Mouse (Mus musculus): ENCODE data around the gene Rbms3. TPM values are rescaled to one million over a fixed set of nuclear protein-coding genes. Genes with fewer than 3 reads are reported as not detected.

The Rbms3 gene
- polyA plus RNA-seq, 1 experiment from 2014 or later: 13.1 TPM

DNA sequence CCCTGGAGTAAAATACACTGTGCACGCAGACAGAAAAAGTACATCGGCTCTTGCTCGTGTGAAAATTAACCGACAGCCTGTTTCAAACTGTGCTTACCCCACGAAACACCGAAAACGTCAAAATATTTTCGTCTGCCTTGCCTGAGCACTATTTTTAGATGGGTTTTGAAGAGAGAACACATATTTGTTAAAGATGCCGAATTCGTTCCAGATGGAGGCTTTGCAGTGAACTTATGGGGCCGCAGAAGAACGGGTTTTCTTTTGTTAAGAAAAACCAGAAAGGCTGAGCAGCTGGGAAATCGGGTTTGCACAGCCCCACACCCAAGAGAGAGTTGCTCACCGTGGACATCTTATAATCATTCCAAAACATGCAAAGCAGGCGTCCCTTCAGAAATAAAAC, 437.6 kb downstream of the Rbms3 start:
- Histone ChIP-seq H3K27ac (no peak overlapping the region), H3K9ac (no peak overlapping the region), H3K36me3 (ENCODE audit: poor library complexity, severe bottlenecking) (no peaks in the 10 kb centered on the region), H3K4me1 (peaks cover 8% of the 10 kb centered on the region; the same call in 1 of the 2 replicates), H3K27me3 (no peaks in the 10 kb centered on the region), H3K4me3 (no peak overlapping the region), H3K4me2 (no peak overlapping the region), H3K9me3 (replicated peaks) (no peaks in the 10 kb centered on the region; the same call in 1 of the 2 replicates)
- ATAC-seq: no peak; the same call in 1 of the 2 replicates
- 67% methylated on average over 15 of the region's 15 CpGs for WGBS

DNA sequence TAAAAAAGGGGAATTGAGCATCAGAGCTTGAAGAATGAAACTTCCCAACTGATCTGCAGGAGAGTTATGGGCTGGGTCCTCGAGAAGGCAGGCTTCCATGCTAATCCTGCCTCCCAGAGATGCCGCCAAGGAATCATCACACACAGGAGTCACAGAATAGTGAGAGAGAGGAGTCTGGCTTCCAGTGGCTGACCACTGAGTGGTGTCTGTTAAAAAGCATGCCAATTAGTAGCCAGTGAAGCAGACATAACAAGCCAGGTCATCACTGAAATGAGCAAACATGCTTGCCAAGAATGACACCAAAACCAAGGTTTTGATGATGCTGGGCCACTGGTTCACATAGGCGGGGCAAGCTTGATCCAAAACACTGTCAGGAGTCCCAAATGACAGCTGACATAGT, 441.3 kb downstream of the Rbms3 start:
- no peak overlapping the region for H3K4me2 ChIP-seq
- no peaks in the 10 kb centered on the region for H3K36me3 ChIP-seq (ENCODE audit: poor library complexity, severe bottlenecking)
- no peaks in the 10 kb centered on the region; the same call in 1 of the 2 replicates for H3K9me3 ChIP-seq (replicated peaks)
- peaks cover 8% of the 10 kb centered on the region; the same call in 1 of the 2 replicates for H3K4me1 ChIP-seq
- whole genome bisulfite sequencing: 61% methylated on average over 3 of the region's 3 CpGs
- H3K9ac ChIP-seq: no peak overlapping the region
- ATAC-seq: no peak
- H3K27ac ChIP-seq: no peak overlapping the region
- no peak overlapping the region for H3K4me3 ChIP-seq
- no peaks in the 10 kb centered on the region for H3K27me3 ChIP-seq

DNA sequence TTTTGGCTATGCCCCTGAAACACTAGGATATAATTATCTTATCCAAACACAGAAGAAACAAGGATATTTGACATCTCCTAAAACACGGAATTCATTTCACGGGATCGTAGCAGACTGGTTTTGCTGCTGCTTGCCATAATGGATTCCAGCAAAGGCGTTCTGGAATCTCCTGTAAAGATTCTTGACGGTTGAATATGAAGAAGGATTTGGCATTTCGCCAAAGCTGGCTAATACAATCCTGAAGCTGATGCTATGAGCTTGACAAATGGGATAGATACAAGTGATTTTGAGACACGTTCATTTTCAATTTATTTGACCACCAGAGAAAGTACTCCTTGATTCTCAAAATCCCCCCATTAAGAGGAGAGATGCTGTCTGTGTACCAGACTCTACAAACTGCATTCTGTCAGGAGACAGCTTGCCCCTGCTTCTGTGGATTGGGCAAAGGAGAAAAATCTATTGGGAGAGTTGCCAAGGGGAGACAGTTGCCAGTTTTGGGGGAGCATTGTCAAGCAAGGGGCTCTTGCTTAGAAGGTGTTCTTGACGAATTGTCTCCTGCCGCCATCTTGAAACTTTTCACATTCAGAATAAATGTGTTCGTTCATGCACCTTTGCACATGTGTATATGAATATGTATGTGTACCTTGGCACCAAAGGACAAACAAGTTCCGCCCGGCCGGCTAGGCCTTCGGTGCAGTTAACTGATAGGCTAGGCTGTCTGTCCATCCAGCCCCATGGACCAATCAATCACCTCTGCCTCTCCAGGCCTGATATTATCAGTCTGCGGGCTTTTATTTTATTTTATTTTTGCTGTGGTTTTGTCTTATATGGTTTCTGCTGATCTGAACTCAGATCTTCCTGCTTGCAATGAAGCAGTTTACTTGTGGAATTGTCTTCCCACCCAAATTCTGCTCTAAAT, 442.3 kb downstream of the Rbms3 start:
- H3K36me3 ChIP-seq (ENCODE audit: poor library complexity, severe bottlenecking): no peaks in the 10 kb centered on the region
- WGBS: 81% methylated on average over 15 of the region's 15 CpGs
- no peaks in the 10 kb centered on the region for H3K4me1 ChIP-seq
- no peak overlapping the region for H3K9ac ChIP-seq
- no peak for ATAC-seq
- H3K27ac ChIP-seq: no peak overlapping the region
- no peak overlapping the region for H3K4me3 ChIP-seq
- H3K9me3 ChIP-seq (replicated peaks): no peaks in the 10 kb centered on the region; the same call in 1 of the 2 replicates
- no peak overlapping the region for H3K4me2 ChIP-seq
- no peaks in the 10 kb centered on the region for H3K27me3 ChIP-seq

DNA sequence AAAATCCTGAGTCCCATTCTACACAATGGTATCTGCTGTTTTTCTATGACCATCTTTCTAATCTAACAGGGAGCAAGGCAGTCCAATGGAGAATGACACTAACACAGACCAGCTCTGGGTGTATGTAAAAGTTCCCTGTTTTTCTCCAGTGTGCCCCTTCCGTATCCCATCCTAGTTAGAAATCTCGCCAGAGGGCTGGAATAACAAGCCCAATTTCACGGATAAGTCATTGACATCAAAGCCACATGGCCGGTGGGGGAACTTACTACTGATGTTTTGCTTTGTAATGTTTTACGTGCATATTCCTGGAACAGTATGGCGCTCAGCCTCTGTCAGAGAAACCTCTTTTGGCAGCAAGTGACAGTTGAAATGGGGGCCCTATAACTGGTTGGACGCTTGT, 449.1 kb downstream of the Rbms3 start:
- Histone ChIP-seq H3K4me1 (peaks cover 6% of the 10 kb centered on the region), H3K4me2 (no peak overlapping the region), H3K9me3 (replicated peaks) (no peaks in the 10 kb centered on the region), H3K27ac (no peak overlapping the region), H3K4me3 (no peak overlapping the region), H3K36me3 (ENCODE audit: poor library complexity, severe bottlenecking) (no peaks in the 10 kb centered on the region), H3K9ac (no peak overlapping the region), H3K27me3 (no peaks in the 10 kb centered on the region)
- ATAC-seq: no peak
- 92% methylated on average over 7 of the region's 7 CpGs for WGBS

DNA sequence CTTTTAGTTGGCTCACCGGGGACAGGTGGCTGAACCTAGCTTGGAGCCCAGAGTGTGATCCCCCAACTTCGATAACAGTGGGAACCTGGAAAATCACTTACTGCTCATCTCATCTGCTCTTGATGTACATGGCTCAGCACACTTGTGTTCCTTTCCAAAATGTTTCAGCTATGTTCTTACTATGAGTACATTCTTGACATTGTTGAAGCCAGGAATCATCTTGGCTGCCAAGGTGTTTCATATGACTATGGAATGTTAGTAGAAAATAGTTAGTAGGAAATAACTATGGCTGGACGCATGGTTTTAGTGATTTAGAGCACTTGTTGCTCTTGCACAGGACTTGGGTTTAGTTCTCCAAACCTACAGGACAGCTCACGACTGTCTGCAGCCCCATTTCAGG, 451.3 kb downstream of the Rbms3 start:
- 91% methylated on average over 4 of the region's 4 CpGs for WGBS
- no peak for ATAC-seq
- H3K4me1 ChIP-seq: peaks cover 8% of the 10 kb centered on the region
- no peak overlapping the region for H3K4me2 ChIP-seq
- no peak overlapping the region for H3K9ac ChIP-seq
- no peak overlapping the region for H3K4me3 ChIP-seq
- no peaks in the 10 kb centered on the region for H3K27me3 ChIP-seq
- H3K9me3 ChIP-seq (replicated peaks): no peaks in the 10 kb centered on the region
- no peaks in the 10 kb centered on the region for H3K36me3 ChIP-seq (ENCODE audit: poor library complexity, severe bottlenecking)
- H3K27ac ChIP-seq: no peak overlapping the region

DNA sequence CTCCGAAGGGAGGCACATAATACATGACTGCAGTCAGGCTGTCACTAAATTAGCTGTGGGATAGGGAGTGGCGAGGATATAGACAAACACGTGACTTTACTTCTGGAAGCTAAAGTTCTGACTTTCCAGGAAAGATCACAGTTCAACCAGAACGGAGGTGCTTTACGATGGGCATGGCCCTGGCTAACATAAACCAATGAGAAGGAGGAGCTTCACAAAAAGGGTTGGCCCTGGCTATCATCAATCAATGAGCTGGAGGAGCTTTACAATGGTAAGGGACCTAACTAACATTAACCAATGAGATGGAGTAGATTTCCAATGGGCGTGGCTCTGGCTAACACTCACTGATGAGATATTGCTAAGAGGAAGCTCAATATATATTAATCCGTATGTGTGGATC, 457.2 kb downstream of the Rbms3 start:
- Histone ChIP-seq H3K4me1 (peaks cover 8% of the 10 kb centered on the region), H3K9me3 (replicated peaks) (no peaks in the 10 kb centered on the region), H3K27ac (no peak overlapping the region), H3K36me3 (ENCODE audit: poor library complexity, severe bottlenecking) (no peaks in the 10 kb centered on the region), H3K27me3 (no peaks in the 10 kb centered on the region), H3K4me2 (no peak overlapping the region), H3K9ac (no peak overlapping the region), H3K4me3 (no peak overlapping the region)
- WGBS: 92% methylated on average over 7 of the region's 7 CpGs
- ATAC-seq: no peak

DNA sequence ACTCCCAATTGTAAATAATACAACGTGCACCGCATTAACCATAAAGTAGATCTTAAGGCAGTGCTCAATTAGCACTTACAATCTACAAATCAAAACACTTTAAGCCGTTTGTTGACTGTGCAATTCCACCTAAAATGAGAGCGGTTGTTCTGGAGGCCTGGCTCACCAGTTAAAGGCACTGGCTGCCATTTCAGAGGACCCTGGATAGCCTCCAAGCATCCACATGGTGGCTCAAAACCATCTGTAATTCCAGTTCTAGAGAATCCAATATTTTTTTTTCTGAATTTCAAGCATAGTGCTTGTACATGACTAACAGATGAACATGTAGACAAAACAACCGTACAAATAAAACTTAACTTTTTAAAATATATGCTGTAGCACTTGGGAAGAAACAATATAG, 460.5 kb downstream of the Rbms3 start:
- Histone ChIP-seq H3K9me3 (replicated peaks) (no peaks in the 10 kb centered on the region), H3K27me3 (no peaks in the 10 kb centered on the region), H3K4me2 (no peak overlapping the region), H3K27ac (no peak overlapping the region), H3K4me1 (no peaks in the 10 kb centered on the region), H3K4me3 (no peak overlapping the region), H3K9ac (no peak overlapping the region), H3K36me3 (ENCODE audit: poor library complexity, severe bottlenecking) (no peaks in the 10 kb centered on the region)
- ATAC-seq: no peak
- 95% methylated on average over 5 of the region's 5 CpGs for WGBS

DNA sequence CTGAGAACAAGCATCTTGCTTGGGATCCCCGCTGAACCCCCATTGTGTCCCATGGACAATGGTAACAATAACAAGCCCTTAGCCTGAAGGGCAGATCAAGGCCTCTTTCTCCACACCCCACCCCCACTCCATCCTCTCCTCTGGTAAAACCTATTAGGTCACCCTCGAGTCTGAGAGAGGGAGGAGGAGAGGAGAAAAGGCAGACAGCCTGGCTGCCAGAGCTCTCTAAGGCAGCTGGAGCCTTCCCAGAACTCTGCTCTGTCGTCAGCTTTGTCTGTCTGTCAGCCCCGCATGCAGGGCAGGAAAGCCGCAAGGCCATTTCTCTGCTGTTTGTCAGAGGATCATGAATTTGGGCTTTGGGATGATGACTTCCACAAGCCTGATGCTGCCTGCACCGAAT, 466.6 kb downstream of the Rbms3 start:
- no peaks in the 10 kb centered on the region for H3K27me3 ChIP-seq
- H3K9me3 ChIP-seq (replicated peaks): no peaks in the 10 kb centered on the region
- H3K4me1 ChIP-seq: peaks cover 9% of the 10 kb centered on the region
- peak; percentile 71 for ATAC-seq
- no peak overlapping the region for H3K4me3 ChIP-seq
- H3K27ac ChIP-seq: no peak overlapping the region
- H3K9ac ChIP-seq: no peak overlapping the region
- H3K4me2 ChIP-seq: no peak overlapping the region
- 7% methylated on average over 6 of the region's 6 CpGs for WGBS
- no peaks in the 10 kb centered on the region for H3K36me3 ChIP-seq (ENCODE audit: poor library complexity, severe bottlenecking)

DNA sequence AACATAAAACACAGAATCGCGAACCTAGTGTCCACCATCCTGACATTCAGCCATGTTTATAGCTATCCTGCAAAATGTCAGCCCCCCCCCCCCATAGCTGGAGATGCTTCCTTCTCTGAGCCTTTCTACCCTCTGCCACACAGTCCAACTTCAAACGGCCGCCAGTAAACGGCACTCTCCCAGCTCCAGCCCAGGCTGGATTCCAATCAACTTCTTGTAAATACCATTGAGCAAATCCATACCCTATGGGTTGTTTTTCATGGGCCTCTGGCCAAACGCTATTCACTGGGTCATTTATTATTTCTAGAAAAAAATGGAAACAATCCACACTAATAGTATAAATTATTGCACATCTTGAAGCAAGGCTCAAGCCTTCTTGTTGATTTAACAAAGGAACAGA, 468.6 kb downstream of the Rbms3 start:
- WGBS: 73% methylated on average over 6 of the region's 6 CpGs
- no peaks in the 10 kb centered on the region for H3K9me3 ChIP-seq (replicated peaks)
- H3K4me2 ChIP-seq: no peak overlapping the region
- H3K27me3 ChIP-seq: no peaks in the 10 kb centered on the region
- ATAC-seq: no peak
- H3K9ac ChIP-seq: no peak overlapping the region
- H3K36me3 ChIP-seq (ENCODE audit: poor library complexity, severe bottlenecking): no peaks in the 10 kb centered on the region
- no peak overlapping the region for H3K4me3 ChIP-seq
- H3K27ac ChIP-seq: no peak overlapping the region
- peaks cover 9% of the 10 kb centered on the region for H3K4me1 ChIP-seq

DNA sequence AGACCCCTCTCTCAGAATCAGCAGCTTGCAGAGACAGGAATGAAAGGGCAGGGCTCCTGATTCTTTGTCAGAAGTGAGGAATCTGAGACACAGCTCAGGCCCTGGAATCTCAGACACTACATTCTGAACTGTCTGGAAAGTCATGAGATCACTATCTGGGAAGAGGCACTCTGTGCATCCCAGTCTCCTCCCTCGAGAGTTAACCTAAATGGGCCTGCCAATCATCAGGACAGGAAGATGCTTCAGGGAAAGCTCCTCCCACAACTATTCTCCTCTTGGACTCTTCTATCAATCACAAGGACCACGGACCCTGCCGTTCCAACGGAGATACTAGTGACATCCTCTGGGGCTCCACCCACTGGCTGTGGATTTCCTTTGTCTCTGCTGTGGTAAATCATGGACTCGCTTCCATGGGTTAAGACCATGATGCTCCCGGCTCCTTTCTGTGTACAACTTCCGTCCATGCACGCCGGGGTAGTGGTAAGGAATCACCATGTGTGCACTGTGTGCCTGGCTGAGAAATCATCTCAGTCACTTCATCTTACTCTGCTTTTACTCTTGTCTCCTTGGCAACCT, 473.3 kb downstream of the Rbms3 start:
- WGBS: 74% methylated on average over 9 of the region's 9 CpGs
- H3K4me2 ChIP-seq: no peak overlapping the region
- no peak overlapping the region for H3K27ac ChIP-seq
- no peaks in the 10 kb centered on the region for H3K27me3 ChIP-seq
- H3K36me3 ChIP-seq (ENCODE audit: poor library complexity, severe bottlenecking): no peaks in the 10 kb centered on the region
- 0 out of 2 replicates have a peak, but pooled peaks cover 5% of the 10 kb centered on the region for H3K4me1 ChIP-seq
- ATAC-seq: no peak
- no peak overlapping the region for H3K9ac ChIP-seq
- no peak overlapping the region for H3K4me3 ChIP-seq
- H3K9me3 ChIP-seq (replicated peaks): no peaks in the 10 kb centered on the region

DNA sequence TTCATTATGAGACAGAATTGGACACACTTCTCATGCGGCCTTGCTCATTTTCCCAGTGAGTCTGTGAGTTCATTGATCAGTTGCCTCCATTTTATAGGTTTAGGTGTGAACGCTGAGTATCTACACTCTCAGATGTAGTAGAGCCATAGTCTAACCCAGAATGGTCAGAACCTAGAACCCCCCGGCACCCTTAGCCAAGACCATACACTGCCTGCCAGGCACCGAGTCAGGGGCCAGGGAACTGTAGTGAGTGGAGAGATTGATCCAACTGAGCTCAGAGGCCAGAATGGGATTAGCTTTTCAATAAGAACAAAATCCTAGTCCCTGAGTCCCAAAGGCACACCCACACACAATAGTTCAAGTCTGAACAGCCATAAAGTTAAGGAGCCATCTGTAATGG, 475.1 kb downstream of the Rbms3 start:
- H3K9me3 ChIP-seq (replicated peaks): no peaks in the 10 kb centered on the region
- 0 out of 2 replicates have a peak, but pooled peaks cover 5% of the 10 kb centered on the region for H3K4me1 ChIP-seq
- no peak overlapping the region for H3K27ac ChIP-seq
- H3K4me3 ChIP-seq: no peak overlapping the region
- no peak for ATAC-seq
- H3K9ac ChIP-seq: no peak overlapping the region
- no peak overlapping the region for H3K4me2 ChIP-seq
- no peaks in the 10 kb centered on the region for H3K36me3 ChIP-seq (ENCODE audit: poor library complexity, severe bottlenecking)
- 92% methylated on average over 4 of the region's 4 CpGs for WGBS
- H3K27me3 ChIP-seq: no peaks in the 10 kb centered on the region

DNA sequence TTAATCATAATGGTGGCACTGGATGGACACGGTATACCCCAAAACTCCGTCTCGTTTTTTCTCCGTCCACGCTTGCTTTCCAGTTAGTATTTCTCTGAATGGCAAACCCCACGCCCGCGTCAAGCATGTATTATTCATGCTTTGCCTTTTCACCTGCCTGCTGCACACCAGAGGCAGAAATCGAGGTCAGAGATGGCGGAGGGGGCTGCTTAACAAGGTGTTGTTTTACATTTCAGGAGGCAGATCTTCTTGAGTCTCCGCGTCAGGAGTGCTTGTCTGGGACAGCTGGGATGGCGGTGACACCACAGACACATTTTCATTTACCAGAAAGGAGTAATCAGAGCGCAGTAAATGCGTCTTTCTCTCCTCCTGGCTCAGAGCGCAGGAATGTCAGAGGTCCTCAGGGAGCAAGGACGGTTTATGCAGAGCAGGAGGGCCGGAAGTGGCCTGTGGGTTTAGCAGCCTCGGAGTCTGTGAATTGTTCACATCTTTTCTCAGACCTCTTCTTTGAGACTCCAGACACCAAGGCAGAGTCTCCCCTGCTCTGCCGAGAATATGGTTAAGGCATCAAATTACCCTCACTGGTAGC, 475.9 kb downstream of the Rbms3 start:
- WGBS: 77% methylated on average over 20 of the region's 20 CpGs
- H3K9ac ChIP-seq: no peak overlapping the region
- H3K4me2 ChIP-seq: no peak overlapping the region

More for the DNA sequence above, 475.9 kb downstream of the Rbms3 start:
- H3K9me3 ChIP-seq (replicated peaks): no peaks in the 10 kb centered on the region
- ATAC-seq: no peak
- H3K27me3 ChIP-seq: no peaks in the 10 kb centered on the region
- H3K4me3 ChIP-seq: no peak overlapping the region
- H3K27ac ChIP-seq: no peak overlapping the region
- 0 out of 2 replicates have a peak, but pooled peaks cover 5% of the 10 kb centered on the region for H3K4me1 ChIP-seq
- H3K36me3 ChIP-seq (ENCODE audit: poor library complexity, severe bottlenecking): no peaks in the 10 kb centered on the region

Data from forebrain, embryonic 13.5 days (tissue).